Mouse (Mus musculus) neutrophil, adult 59 days (primary cell): ENCODE measurements around the gene Dhx33. TPM values are rescaled to one million over a fixed set of nuclear protein-coding genes. Genes with fewer than 3 reads are reported as not detected.

ENCODE experiments used
- total RNA-seq, 2 experiments: library from RNA; stranded (reverse); gene quantifications; 1 replicate in 1 of 2; 2 replicates in 1 of 2; pipeline ENCODE4 v1.2.4; 2023

The Dhx33 gene
- total RNA-seq, result 1 to 10 TPM; 5.6 to 7.2 TPM

DNA sequence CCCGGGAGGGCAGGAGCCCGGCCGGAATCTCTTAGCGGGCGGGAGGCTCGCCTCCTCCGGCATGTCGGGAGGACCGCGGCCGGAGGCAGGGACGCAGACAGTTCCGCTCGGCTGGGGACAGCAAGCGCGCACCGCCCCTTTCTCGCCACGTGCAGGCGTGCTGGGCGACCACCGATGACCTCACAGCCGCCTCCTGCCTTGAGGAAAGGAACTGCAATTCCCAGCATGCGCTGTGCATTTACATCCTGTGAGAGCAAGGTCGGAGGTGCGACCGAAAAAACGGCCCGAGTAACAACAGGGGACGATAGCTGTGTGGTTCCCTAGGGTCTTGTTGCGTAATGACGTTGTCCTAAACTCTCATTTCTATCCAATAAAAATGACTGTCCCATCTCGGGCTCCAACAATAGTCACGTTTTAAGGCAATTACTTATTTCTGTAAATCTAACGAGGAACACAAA lies at the start of gene Dhx33:
Gene Dhx33, minus strand, starts transcription at position 122 of the 458 bp plus-strand sequence.

DNA sequence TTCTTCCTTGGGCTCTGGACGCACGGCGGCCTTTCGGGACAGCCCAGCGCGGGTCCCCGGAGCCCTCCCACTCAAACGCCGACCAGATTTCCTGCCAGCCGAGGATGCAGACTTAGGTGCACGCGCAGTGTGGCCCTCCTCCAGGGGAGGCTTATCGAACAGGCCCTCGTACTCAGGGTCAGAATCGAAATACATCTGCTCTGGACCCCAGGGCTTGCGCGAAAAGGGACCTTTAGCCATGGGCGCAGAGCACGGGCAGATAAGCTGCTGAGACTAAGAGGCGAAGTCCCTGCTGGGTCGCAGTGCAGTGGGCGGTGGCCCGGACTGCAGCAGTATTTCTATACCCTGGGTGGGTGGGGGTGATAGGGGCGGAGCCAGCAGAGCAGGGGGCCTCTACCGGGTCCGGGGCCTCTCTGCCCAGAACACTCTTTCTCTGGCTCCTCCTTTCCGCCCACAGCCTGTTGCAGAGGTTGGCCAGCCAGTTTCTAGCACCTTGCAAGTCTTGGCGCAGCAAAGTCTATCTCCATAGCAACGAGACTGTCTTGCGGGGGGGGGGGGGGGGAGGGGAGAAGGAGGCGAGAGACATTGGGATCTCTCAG lies 29.0 kb upstream of the Dhx33 start, which contains the start of gene 6330403K07Rik:
Gene 6330403K07Rik, minus strand, starts transcription at position 351 of the 599 bp plus-strand sequence.

DNA sequence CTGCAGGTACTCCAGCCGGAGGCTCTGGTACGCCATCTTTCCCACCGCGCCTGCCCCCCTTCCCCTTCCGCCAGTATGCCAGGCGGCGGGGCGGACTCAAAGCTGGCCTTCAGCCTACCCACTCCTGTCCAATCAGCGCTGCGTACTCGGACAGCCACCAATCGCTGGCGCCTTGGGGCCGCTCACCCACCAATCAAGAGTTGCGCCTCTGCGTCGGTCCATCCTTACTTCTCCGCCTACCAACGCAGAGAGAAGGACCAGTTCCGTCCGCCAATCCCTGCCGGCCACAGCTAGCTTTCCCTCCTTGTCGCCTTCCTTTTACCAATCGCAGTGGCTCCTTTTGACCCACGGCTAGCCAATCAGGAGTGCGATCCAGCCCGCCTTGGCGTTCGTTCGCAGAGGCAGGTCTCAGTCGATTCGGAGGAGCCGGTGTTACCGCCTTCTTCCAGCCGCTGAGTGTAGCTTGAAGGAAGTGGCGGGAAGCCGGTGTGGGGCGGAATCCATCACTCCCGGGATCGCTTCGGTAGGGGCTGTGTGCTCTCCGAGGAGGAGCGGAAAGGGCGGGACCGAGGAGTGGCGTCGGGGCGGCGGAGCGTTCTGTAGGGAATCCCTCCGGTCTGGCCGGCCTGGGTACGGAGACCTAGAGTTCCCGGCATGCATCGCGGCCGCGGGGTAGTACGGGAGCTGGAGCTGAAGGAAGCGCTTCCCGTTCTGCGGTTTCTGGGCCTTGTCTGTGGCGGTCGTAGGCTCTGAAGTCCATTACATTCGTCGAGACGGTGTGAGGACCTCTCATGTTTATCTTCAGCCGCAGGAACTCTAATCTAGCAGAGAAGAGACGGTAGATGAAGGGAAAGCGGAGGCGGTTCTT lies 15.2 kb upstream of the Dhx33 start, which contains the start of the genes Mis12 and Derl2:
Gene Mis12, plus strand, starts transcription at position 411 of the 868 bp plus-strand sequence.
Gene Derl2, minus strand, starts transcription at position 641 of the 868 bp plus-strand sequence.

GRCm38 (mm10) chr11:70982557-70983228 lies 21.5 kb downstream of the Dhx33 start, which contains the start of gene C1qbp:
Gene C1qbp, minus strand, starts transcription at chr11:70983026.

GRCm38 (mm10) chr11:70969821-70970559 lies 34.2 kb downstream of the Dhx33 start, which contains the start of the genes Nup88 and Rpain:
Gene Nup88, minus strand, starts transcription at chr11:70969973.
Gene Rpain, plus strand, starts transcription at chr11:70970213.

Other genes starting within 250 kb of the Dhx33 start
- under 1 TPM; 0.77 to 0.89 TPM for gene Zfp3, start 240.2 kb downstream of the Dhx33 start, total RNA-seq
- under 1 TPM; 0.44 to 0.53 TPM for gene Scimp, start 191.9 kb downstream of the Dhx33 start, total RNA-seq
- 10 to 100 TPM; 13.0 to 13.2 TPM for gene Rabep1, start 159.7 kb downstream of the Dhx33 start, total RNA-seq
- 10 to 100 TPM; 43.9 to 47.7 TPM for gene Nup88, start 34.5 kb downstream of the Dhx33 start, total RNA-seq
- gene Rpain, start 34.2 kb downstream of the Dhx33 start, total RNA-seq, result 10 to 100 TPM; 26.4 to 27.4 TPM
- gene C1qbp, start 21.4 kb downstream of the Dhx33 start, total RNA-seq, result 10 to 100 TPM; 45.7 to 48.5 TPM
- 10 to 100 TPM; 14.8 to 15.3 TPM for gene Mis12, start 15.2 kb upstream of the Dhx33 start, total RNA-seq
- gene Derl2, start 15.4 kb upstream of the Dhx33 start, total RNA-seq, result 10 to 100 TPM; 22.7 to 34.5 TPM
- not detected for gene 6330403K07Rik, start 29.1 kb upstream of the Dhx33 start, total RNA-seq
- 10 to 100 TPM in 1 of 2 experiments, 1 to 10 TPM in 1; 8.7 to 15.4 TPM for gene Nlrp1a, start 140.3 kb upstream of the Dhx33 start, total RNA-seq
- gene Nlrp1b, start 226.3 kb upstream of the Dhx33 start, total RNA-seq, result 10 to 100 TPM in 1 of 2 experiments, 1 to 10 TPM in 1; 7.2 to 10.6 TPM